Mouse (Mus musculus): ENCODE measurements around the gene Rwdd2a. TPM values are rescaled to one million over a fixed set of nuclear protein-coding genes. Genes with fewer than 3 reads are reported as not detected.
A peak's percentile ranks its signal among the peaks of the same experiment; 100 is the strongest.

Gene Rwdd2a
- total RNA-seq (2015; ENCODE audit: low replicate concordance) (not detected in 2 replicates), total RNA-seq (2017; ENCODE audit: low replicate concordance) (0.34 and 1.3 TPM in 2 replicates)

DNA sequence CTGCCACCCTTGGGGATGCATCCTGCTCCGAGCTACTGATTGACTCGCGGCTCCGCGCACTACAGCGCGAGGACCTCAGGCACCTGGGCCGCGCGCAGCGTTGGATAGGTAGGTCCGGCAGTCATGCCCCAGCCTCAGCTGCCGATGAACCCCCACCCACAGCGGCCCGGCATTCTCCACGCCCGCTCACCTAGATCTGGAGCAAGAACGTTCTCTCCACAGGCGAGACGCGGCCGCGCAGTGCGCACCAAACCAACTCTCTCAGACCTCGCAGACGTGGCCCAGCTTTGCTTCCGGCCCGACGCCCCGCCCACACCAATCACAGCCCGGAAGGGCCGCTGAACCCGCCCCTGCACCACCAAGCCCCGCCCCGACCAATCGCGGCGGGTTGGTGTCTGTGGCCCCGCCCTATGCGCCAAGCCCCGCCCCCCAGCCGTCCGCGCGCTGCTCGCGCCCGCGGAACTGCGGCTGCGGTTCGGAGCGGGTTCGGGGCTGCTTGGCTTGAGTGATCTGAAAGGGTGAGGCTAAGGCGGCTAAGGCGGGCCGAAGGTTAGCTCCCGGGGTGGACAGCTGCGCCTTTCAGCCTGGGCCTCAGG is at the start of gene Rwdd2a, which contains the start of gene Pgm3:
TSS of gene Rwdd2a (plus strand) at position 452 of the 596 bp plus-strand sequence.
TSS of gene Pgm3 (minus strand) at position 303 of the 596 bp plus-strand sequence.
- peak; percentile 97 for ATAC-seq (replicated peaks; ENCODE audit: low FRiP score, poor library complexity, severe bottlenecking)

DNA sequence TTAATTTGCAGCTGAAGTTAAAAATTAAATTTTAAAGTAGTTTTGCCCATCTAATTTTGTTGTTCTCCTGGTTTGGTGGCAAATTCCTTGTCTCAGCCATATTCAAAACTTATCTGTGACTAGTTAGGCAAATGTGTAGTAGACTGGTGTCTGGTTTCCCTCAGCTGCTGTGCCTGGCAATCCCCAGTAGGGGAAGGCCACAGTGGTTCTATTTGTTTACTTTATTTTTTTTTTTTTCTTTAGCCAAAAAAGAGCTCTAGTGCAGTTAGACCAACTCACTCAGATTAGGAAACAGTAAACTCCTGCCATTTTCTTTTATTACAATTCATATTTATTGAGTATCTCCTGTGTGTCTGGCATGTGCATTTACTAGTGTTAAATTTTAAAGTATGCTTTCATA is 49.5 kb upstream of the Rwdd2a start:
- no peak for ATAC-seq (replicated peaks; ENCODE audit: low FRiP score, poor library complexity, severe bottlenecking)

- no peak for ATAC-seq (replicated peaks; ENCODE audit: low FRiP score, poor library complexity, severe bottlenecking)
These were observed 46.2 kb upstream of the Rwdd2a start for GRCm38 (mm10) chr9:86525600-86525999.

DNA sequence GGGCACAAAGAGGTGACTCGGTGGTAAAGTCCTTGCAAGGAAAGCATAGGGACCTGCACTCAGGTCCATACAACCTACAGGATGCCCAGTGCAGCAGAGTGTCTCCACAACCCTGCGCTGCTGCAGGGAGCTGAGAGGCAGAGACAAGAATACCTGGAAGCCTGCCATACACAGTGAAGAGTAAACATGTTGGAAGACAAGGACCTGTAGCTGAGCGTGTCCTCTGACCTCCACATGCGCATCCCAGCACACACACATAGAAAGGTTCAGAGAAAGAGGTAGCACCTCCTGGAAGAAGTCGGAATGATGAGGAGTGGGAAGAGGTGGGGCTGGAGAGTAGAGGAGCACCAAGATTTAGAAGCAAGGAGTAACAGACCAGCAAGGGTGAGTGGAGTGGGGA is 37.7 kb upstream of the Rwdd2a start:
- ATAC-seq (replicated peaks; ENCODE audit: low FRiP score, poor library complexity, severe bottlenecking), result no peak

DNA sequence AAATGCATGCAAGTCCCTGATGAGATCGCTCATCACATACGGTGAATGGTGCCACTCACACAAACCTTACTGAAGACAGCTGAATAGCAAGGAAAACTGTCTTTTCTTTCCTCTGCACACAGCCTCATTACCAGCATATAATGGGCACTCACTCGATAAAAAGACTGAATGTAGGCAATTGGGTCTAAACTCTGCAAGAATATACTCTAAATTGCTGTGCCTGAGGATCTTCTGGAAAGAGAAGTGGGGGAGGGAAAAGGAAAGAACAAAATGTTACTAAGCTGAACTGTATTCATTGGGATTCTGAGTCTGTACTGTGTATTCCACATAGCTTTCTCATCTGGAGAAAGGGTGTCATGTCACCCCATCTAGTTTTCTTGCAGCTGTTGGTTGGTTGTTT is 28.3 kb upstream of the Rwdd2a start:
- no peak for ATAC-seq (replicated peaks; ENCODE audit: low FRiP score, poor library complexity, severe bottlenecking)

DNA sequence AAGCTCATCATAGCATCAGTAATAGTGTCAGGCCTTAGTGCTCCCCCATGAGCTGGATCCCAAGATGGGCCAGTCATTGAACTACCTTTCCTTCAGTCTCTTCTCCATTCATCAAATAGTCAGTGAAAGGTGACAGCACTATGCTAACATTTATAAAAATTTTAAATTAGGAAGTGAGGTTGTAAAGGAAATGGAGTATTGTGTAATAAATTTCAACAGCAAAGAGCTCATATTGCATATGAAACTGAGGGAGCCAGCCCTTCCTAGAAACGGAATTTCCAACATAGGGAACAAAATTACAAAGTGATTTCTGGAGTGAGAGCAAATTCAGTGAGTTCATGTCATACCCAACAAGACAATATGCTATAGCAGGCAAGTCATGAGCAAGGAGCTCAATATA is 27.2 kb upstream of the Rwdd2a start:
- ATAC-seq (replicated peaks; ENCODE audit: low FRiP score, poor library complexity, severe bottlenecking), result no peak

DNA sequence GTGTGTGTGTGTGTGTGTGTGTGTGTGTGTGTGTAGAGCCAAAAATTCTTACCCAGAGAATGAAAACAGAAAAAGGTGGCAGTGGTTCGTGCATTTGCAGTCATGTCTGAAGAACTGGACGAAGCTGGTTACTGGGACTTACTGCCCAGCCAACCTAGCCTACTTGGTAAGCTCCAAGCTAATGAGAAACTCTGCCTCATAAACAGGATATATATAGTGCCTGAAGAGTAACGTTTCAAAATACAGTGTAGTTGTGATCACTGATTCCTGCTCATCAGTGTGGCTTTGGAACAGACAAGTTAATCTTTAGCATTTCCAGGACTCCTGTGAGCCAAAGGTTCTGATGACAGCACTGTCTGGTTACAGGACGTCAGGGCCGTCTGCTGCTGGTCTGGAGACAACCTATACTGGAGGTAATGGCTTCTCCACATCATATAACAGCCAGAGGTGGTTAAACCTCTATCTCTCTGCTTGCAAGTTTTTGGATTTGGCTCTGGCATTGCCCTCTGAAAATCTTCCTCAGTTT is 22.1 kb upstream of the Rwdd2a start:
- no peak for ATAC-seq (replicated peaks; ENCODE audit: low FRiP score, poor library complexity, severe bottlenecking)

DNA sequence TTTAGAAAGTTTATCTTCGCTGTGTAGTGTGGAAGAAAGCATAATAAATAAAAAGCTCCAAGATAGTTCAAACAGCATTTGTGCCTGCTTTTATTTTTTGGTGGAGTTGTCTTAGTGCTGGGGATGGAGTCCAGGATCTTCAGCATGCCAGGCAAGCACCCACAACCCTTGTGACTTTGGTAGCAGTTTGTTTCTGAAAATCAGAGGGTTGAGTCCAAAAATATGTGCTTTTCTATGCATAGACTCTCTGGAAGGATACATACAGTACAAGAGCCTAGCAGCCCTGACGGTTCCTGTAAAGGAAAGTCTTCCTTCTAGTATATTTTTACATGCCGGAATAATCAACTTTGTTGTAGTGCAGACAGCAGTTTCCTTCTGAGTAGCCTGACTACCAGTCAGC is 21.1 kb upstream of the Rwdd2a start:
- ATAC-seq (replicated peaks; ENCODE audit: low FRiP score, poor library complexity, severe bottlenecking), result no peak

DNA sequence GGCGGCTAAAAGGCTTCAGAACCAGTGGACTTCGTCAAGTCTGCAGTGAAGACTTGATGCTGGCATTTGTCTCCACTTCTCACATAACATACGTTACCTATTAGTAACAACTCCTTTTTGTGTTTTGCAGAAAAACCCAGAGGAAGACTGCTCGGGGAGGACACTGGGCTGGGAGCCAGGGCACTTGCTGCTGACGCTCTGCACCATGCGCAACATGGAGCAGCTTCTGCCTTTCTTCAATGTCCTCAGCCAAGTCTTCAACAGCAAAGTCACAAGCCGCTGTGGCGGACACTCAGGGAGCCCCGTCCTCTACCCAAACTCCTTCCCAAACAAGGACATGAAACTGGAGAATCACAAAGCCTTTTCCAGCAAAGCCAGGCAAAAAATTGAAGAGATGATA is 17.9 kb upstream of the Rwdd2a start:
- no peak for ATAC-seq (replicated peaks; ENCODE audit: low FRiP score, poor library complexity, severe bottlenecking)

DNA sequence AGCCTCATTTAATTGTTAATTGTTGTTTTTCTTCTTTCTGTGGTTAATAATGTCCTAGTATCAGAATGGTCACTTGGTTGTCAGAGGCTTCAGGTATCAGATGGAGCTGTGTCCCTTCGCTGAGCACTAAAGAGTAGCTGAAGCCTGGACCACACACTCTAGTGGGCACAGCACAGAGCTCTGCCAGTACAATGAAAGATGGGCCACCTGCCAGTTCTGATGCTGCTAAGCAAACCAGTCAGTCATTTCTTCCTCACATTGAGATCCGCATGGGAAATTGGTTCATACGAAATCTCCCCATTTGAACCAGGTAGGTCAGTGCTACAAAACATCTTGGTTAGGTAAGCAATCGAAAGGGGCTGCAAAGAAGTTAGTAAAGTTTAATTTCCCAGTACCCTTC is 17.1 kb upstream of the Rwdd2a start:
- no peak for ATAC-seq (replicated peaks; ENCODE audit: low FRiP score, poor library complexity, severe bottlenecking)

GRCm38 (mm10) chr9:86560543-86560942 is 11.2 kb upstream of the Rwdd2a start:
- no peak for ATAC-seq (replicated peaks; ENCODE audit: low FRiP score, poor library complexity, severe bottlenecking)

GRCm38 (mm10) chr9:86569314-86569910 is 2.4 kb upstream of the Rwdd2a start:
- ATAC-seq (replicated peaks; ENCODE audit: low FRiP score, poor library complexity, severe bottlenecking), result no peak

- ATAC-seq (replicated peaks; ENCODE audit: low FRiP score, poor library complexity, severe bottlenecking), result no peak
These were observed 1.4 kb upstream of the Rwdd2a start for GRCm38 (mm10) chr9:86570261-86570890.

DNA sequence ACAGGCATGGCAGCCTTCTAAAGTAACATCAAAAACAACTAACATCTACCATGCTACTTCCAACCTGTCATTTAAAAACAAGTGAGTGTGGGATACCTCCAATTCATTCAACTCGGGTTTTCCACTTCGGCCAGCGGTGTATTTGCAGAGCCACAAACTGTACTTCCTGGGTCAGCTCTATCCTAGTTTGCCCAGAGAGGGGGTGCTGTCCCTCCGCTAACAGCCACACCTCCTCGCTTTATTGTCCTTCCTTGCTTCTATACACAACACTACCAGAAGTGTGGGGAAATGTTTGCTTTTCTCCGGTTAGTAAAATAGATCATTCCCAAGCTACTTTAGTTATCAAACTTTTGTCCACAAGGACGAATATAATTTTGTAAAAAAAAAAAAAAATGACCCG is 845 bp upstream of the Rwdd2a start:
- ATAC-seq (replicated peaks; ENCODE audit: low FRiP score, poor library complexity, severe bottlenecking), result no peak

- peak; percentile 20; the same call in 1 of the 2 replicates for ATAC-seq (replicated peaks; ENCODE audit: low FRiP score, poor library complexity, severe bottlenecking)
These were observed 405 bp downstream of the Rwdd2a start for GRCm38 (mm10) chr9:86572196-86572595.

DNA sequence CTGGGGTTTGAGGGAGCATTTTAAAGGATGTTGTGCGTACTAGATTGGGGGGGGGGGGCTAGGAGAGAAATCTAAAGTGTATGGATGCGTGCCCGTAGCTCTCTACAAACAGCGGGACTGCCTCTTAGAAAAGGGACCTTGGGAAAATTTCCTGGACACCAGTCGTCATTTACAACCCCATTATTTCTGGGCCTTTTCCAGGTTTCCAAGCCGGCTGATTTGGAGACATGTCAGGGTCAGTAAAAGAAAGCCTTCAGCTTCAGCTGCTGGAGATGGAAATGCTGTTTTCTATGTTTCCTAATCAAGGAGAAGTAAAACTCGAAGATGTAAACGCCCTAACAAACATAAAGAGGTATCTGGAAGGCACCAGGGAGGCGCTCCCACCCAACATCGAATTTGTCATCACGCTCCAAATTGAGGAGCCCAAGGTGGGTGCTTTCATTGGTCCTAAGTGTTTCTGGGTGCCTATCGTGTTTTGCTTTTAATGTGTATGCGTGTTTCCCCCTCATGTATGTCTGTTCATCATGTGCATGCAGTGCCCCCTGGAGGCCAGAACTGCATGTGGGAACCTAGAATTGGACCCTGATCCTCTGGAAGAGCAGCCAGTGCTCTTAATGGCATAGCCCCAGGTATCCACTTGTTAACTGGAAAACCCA is 973 bp downstream of the Rwdd2a start:
- peak; percentile 69 for ATAC-seq (replicated peaks; ENCODE audit: low FRiP score, poor library complexity, severe bottlenecking)

DNA sequence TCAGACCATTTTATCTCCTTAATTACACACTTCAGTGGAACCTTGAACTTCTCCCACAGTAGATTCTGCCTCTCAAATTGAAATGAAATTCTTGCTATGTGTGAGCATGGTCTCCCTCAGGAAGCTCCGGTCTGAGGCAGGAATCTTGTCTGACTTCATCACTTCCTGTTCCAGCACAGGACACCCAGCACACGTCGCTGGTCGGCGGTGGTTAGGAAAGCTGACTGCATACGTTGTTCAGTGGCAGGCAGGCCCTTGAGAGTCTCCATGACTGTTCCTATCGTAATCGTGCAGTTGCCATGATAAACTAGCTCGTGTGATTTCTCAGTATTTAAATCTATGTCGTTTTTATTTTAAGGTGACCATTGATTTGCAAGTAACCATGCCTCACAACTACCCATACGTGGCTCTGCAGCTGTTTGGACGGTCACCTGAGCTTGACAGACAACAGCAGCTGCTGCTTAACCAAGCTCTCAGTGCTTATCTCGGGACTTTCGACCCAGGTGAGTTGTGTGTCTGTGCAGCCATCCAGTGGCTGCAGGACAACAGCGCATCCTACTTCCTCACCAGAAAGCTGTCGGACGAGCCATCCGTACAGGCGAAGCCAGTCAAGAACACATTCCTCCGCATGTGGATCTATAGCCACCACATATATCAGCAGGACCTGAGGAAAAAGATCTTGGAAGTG is 2.0 kb downstream of the Rwdd2a start:
- ATAC-seq (replicated peaks; ENCODE audit: low FRiP score, poor library complexity, severe bottlenecking), result no peak

DNA sequence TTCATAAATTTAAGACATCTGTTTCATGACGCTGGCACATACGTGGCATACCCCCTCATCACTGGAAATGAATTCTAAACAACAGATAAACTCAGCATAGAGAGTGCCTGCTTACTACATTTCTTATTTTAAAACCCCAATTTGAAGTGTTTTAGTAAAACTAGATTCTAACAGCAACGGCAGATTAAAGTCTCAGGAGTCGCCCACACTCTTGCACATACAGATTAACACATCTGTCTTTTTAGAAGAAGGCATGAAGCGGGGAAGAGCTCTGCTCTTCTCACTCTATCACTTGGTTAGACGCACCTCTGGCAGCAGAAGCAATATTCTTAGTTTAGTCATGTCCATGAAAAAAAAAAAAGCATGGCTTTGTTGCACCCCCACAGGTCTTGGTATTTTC is 3.4 kb downstream of the Rwdd2a start:
- ATAC-seq (replicated peaks; ENCODE audit: low FRiP score, poor library complexity, severe bottlenecking), result no peak

DNA sequence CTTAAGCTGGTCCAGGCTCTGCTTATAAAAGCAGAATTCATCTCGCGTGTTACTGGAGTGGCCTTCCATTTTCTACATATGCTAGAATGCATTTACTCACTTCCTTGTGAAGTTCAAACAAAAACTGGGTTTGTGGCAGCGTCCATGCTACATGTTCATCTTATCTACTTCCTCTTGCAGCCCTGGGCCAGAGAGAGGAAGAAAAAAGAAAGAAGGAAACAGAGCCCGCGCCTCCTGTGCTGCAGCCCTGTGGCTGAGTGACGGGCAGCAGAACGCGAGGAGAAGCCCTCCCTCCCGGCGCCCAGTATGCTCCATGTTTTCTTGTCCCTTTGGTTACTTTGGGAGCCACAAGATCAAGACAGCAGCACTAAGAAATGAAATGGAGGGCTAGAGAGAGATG is 7.9 kb downstream of the Rwdd2a start:
- ATAC-seq (replicated peaks; ENCODE audit: low FRiP score, poor library complexity, severe bottlenecking), result no peak

DNA sequence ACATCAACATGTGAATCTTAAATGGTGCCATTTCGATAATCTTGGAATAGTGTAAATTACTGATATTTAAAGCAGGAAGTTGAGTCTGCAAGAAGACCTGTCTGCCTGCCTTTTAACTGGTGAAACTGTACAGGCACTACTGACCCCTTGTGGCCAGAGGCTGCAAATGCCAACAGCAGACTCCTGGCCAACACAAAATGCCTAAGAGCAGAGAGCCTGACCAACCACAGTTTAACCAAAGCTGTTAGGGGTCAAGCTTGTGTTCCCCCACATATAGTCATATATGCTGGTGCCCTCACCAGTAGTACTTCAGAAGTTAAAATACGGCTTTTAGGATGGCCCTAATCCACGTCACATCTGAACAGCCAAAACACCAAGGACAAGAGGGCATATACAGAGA is 11.9 kb downstream of the Rwdd2a start:
- ATAC-seq (replicated peaks; ENCODE audit: low FRiP score, poor library complexity, severe bottlenecking), result peak; percentile 90
